Mouse (Mus musculus) lung, postnatal 0 days (tissue): ENCODE results near the gene Aknad1.

Source experiments
- CTCF ChIP-seq: IDR thresholded peaks from 2 replicates; pipeline ENCODE4 v1.5.1; 2016; ENCODE audit warnings: antibody characterized with exemption, mild to moderate bottlenecking
- EP300 ChIP-seq: IDR thresholded peaks from 2 replicates; pipeline ENCODE4 v1.6.1; 2016; ENCODE audit warnings: antibody characterized with exemption, mild to moderate bottlenecking, control low read depth

DNA sequence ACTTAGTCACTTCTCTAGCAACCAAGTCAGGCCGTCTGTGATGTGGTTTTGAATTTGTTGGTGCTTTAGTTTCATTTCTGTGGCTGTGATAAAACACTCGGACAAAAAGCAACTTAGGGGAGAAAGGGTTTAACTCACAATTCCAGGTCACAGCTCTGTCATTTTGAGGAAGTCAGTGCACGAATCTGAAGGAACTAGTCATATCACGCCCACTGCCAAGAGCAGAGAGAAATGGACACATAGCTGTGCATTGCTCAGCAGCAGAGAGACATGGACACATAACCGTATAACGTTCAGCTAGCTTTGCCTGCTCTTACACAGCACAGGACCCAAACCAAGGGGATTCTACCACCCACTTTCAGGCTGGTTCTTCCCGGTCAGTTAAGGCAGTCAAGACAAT lies 13.0 kb upstream of the Aknad1 start:
- TF ChIP-seq CTCF (no peak), EP300 (no peak)
